Mouse (Mus musculus) myocyte (in vitro differentiated cells): ENCODE data around the gene Bcar1.
A peak's percentile ranks its signal among the peaks of the same experiment; 100 is the strongest.

ENCODE experiments used
- CEBPB ChIP-seq: IDR thresholded peaks from 2 replicates; pipeline ENCODE4 v1.6.1; 2011; ENCODE audit warnings: mild to moderate bottlenecking, moderate library complexity; ENCODE audit not compliant: poor library complexity, insufficient read depth, severe bottlenecking
- POLR2A ChIP-seq: IDR thresholded peaks from one replicate; pipeline ENCODE4 v1.6.1; 2011; ENCODE audit warnings: low read depth, mild to moderate bottlenecking, control low read depth, moderate library complexity; ENCODE audit not compliant: insufficient read length

DNA sequence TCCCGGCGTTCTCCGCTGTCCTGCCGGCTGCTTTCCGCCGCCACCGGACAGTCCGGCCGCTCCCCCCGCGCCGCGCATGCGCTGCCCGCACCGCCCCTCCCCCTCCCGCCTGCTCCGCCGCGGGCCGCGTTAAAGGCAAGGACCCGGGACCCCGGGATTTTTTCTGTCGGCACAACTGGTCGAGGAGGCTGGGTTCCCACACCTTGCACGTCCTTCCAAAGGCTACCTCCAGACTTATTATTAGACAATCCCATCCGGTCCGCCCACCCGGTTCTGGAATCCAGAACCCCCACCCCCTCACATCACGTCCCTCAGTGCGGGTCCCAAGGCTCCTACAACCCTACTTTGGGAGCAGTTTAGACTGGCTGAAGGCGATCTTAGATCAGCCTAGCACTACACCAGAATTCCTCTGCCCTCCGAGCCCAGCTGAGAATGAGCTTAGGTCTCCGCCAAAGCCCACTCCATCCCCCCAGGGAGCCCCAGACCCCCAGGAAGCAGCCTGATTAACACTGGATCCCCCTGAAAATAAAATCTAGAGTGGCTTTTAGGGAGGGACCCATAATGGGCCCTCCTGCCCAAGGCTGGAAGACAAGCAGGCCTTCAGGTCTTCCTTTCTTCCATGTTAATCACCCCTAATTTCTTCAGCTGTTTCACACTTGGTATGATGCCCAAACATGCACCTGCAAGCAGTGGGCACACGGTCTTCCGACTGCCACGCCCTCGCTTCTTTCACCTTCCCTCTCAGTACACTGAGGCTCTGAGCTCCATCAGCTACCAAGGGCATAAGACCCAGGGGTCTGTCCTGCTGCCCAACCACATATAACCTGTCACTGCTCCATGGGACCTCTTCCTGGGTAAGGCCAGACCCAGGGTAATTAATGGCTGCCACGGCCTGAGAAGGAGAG, at the start of gene Bcar1:
- TF ChIP-seq POLR2A, result peak; percentile 79
- no peak for TF ChIP-seq CEBPB
